Mouse (Mus musculus): ENCODE results near the gene Rpgrip1l.

GRCm38 (mm10) chr8:91352598-91352997 is 39.5 kb upstream of the Rpgrip1l start:
- no peak for TF ChIP-seq CTCF (IDR thresholded peaks at IDR 0.05; ENCODE audit: low read depth)
- no peak for TF ChIP-seq EP300 (optimal IDR thresholded peaks at IDR 0.05)

Data from stomach, postnatal 0 days (tissue).